Mouse (Mus musculus) stomach, postnatal 0 days (tissue): ENCODE data around the gene Rin1.

Experiments
- CTCF ChIP-seq: IDR thresholded peaks from 2 replicates; pipeline ENCODE4 v1.5.1; 2016; ENCODE audit warnings: antibody characterized with exemption, low read depth, mild to moderate bottlenecking, moderate library complexity
- EP300 ChIP-seq: optimal IDR thresholded peaks from 2 replicates; pipeline ENCODE3; 2016; ENCODE audit warnings: antibody characterized with exemption

DNA sequence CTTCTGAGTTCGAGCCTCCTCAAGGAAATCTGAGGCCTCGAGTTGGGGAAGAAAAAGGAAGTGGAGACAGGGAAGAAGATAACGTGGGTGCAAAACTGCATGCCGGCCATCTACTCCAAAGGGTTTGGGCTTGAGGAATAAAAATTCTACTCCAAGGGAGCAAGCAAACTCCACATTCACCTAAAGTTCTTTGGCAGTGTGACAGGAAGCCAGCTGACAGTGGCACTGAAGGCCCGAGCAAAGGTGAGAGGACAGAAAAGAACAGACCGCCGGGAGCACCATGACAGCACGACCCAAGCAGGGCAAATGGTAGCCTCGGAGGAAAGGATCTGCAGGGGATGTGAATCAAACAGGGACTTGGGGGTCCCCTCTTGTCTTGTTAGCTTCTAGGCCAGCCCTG lies 55.8 kb downstream of the Rin1 start:
- no peak for TF ChIP-seq CTCF
- TF ChIP-seq EP300: no peak
